Mouse (Mus musculus) stomach, postnatal 0 days (tissue): ENCODE data around the gene Tmem178b.

ENCODE experiments used
- CTCF ChIP-seq: IDR thresholded peaks from 2 replicates; pipeline ENCODE4 v1.5.1; 2016; ENCODE audit warnings: antibody characterized with exemption, low read depth, mild to moderate bottlenecking, moderate library complexity
- EP300 ChIP-seq: optimal IDR thresholded peaks from 2 replicates; pipeline ENCODE3; 2016; ENCODE audit warnings: antibody characterized with exemption

DNA sequence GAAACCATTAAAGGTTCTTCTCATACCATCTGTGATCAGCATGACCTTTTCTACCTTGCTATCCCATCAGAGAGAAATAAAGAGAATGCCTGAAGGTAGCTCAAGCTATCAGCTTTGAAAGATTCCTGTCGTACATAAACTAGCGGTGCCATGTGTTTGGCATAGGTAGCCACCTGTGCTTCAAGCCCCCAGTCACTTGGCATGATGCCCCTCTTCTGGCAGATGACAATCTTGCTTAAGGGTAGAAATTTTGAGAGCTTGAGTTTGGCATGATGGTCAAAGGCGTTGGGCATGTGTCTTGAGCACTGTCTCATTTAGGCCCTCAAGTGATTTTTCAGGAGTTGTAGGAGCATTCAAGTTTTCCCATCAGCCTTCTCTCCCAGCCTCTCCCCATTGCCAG is 344.6 kb downstream of the Tmem178b start:
- TF ChIP-seq EP300: no peak
- no peak for TF ChIP-seq CTCF
